Comparison of ENCODE assay signal across 8 mouse cellular contexts in the genomic region with DNA sequence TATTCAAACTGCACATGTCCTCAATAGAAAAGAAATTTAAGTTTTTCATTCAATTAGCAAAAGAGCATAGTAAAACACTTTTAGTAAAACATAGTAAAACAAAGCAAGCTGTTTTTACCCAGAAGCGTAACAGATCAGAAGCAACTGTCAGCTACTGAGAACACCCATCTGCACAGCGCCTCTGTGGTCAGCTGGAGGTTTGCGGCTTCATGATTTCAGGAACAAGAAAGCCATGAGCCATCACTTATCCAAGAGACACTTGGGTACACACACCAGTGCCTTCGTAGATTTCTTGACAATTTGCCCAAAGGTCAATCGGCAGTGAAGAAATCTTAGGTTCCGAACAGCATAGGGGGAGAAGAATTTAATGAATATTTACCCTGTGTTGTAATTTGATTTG.
DNase-seq lines count a peak whose midpoint lies in the region; ATAC-seq and TF ChIP-seq lines count a peak whose summit lies in the region.

No protein-coding gene starts in this region.

- no peak for ATAC-seq in hindbrain, embryonic 16.5 days

- peak; percentile 71 for TF ChIP-seq CTCF in layer of hippocampus, adult 2 months (conservative IDR thresholded peaks at IDR 0.05)

- H3K4me3 ChIP-seq in layer of hippocampus, adult 2 months: no peak overlapping the region
- H3K4me3 ChIP-seq in hindbrain, embryonic 16.5 days (ENCODE audit: low read length): no peak overlapping the region
- no peak overlapping the region for H3K4me3 ChIP-seq in midbrain, embryonic 10.5 days

- peak; percentile 40 to 45 for DNase-seq in cerebellum, postnatal 10 days
- DNase-seq in cerebellum, adult 9-11 months: no peak
- no peak for DNase-seq in layer of hippocampus, adult 2 months (ENCODE audit: low spot score in 2 of 2)
- no peak for DNase-seq in layer of hippocampus, adult 8-10 months (ENCODE audit: low spot score in 2 of 2)
- DNase-seq in brain, adult 2 months (ENCODE audit: low read depth, low spot score): peak; percentile 58
- peak; percentile 70 for DNase-seq in lung, postnatal 36 days
- no peak for DNase-seq in midbrain, embryonic 10.5 days (ENCODE audit: low spot score)

- no peaks in the 10 kb centered on the region for H3K27me3 ChIP-seq in hindbrain, embryonic 16.5 days (replicated peaks; ENCODE audit: control insufficient read depth, insufficient read depth, low read length)
- no peaks in the 10 kb centered on the region for H3K27me3 ChIP-seq in midbrain, embryonic 10.5 days (ENCODE audit: low read depth, poor library complexity, severe bottlenecking)

- WGBS in hindbrain, embryonic 16.5 days: 70% methylated on average over 6 of the region's 6 CpGs
- WGBS in midbrain, embryonic 10.5 days: 85% methylated on average over 6 of the region's 6 CpGs

- H3K4me2 ChIP-seq in hindbrain, embryonic 16.5 days (ENCODE audit: low read length): no peak overlapping the region

- H3K36me3 ChIP-seq in hindbrain, embryonic 16.5 days (ENCODE audit: control insufficient read depth, insufficient read depth, low read length): no peaks in the 10 kb centered on the region
- H3K36me3 ChIP-seq in midbrain, embryonic 10.5 days: no peaks in the 10 kb centered on the region

- H3K9ac ChIP-seq in hindbrain, embryonic 16.5 days (ENCODE audit: low read depth, low read length): no peak overlapping the region

- no peaks in the 10 kb centered on the region for H3K4me1 ChIP-seq in hindbrain, embryonic 16.5 days (ENCODE audit: control insufficient read depth, insufficient read depth, low read depth, low read length)
- no peaks in the 10 kb centered on the region for H3K4me1 ChIP-seq in midbrain, embryonic 10.5 days

- no peaks in the 10 kb centered on the region for H3K9me3 ChIP-seq in hindbrain, embryonic 16.5 days (ENCODE audit: control insufficient read depth, low read length)
- H3K9me3 ChIP-seq in midbrain, embryonic 10.5 days (replicated peaks): no peaks in the 10 kb centered on the region

- H3K27ac ChIP-seq in layer of hippocampus, adult 2 months: no peak overlapping the region
- H3K27ac ChIP-seq in hindbrain, embryonic 16.5 days (ENCODE audit: low read depth, low read length): no peak overlapping the region
- no peak overlapping the region for H3K27ac ChIP-seq in midbrain, embryonic 10.5 days (replicated peaks)

Comparison
In these comparisons a context has a peak if more than half of its experiments do, and no peak if none do; other contexts are left out.
1. DNase-seq: peak in cerebellum, postnatal 10 days (2 of 2), brain, adult 2 months (single experiment) and lung, postnatal 36 days (single experiment); none in cerebellum, adult 9-11 months (single experiment), layer of hippocampus, adult 2 months (0 of 2), layer of hippocampus, adult 8-10 months (0 of 2) and midbrain, embryonic 10.5 days (single experiment).